Mouse (Mus musculus) heart, embryonic 12.5 days (tissue): Measurements from ENCODE around the gene Olfr313. TPM values are rescaled to one million over a fixed set of nuclear protein-coding genes. Genes with fewer than 3 reads are reported as not detected.

Experiments
- ATAC-seq: fragments of 200-750 bp; cut with Nextera tagmentation; 2 replicates; pipeline ENCODE4 v1.8.0; 2017; ENCODE audit warnings: moderate TSS enrichment, moderate library complexity; ENCODE audit not compliant: insufficient number of reproducible peaks, low FRiP score
- H3K27ac ChIP-seq: fragments of 300-500 bp; sonication (generic); 2 replicates; pipeline ENCODE4 v1.5.1; 2016; ENCODE audit warnings: mild to moderate bottlenecking, moderate library complexity; ENCODE audit not compliant: poor library complexity, severe bottlenecking
- H3K27me3 ChIP-seq: fragments of 300-500 bp; sonication (generic); replicated peaks from 2 replicates; pipeline ENCODE4 v1.6.1; 2016; ENCODE audit warnings: mild to moderate bottlenecking, moderate library complexity
- H3K36me3 ChIP-seq: fragments of 300-500 bp; sonication (generic); 2 replicates; pipeline ENCODE4 v1.6.1; 2016; ENCODE audit warnings: mild to moderate bottlenecking, moderate library complexity
- H3K4me1 ChIP-seq: fragments of 300-500 bp; sonication (generic); replicated peaks from 2 replicates; pipeline ENCODE4 v1.6.1; 2016; ENCODE audit warnings: mild to moderate bottlenecking
- H3K4me2 ChIP-seq: fragments of 300-500 bp; sonication (generic); 2 replicates; pipeline ENCODE4 v1.6.1; 2016; ENCODE audit warnings: mild to moderate bottlenecking, moderate library complexity
- H3K4me3 ChIP-seq: fragments of 300-500 bp; sonication (generic); 2 replicates; pipeline ENCODE4 v1.5.1; 2016; ENCODE audit warnings: mild to moderate bottlenecking
- H3K9ac ChIP-seq: fragments of 300-500 bp; sonication (generic); 2 replicates; pipeline ENCODE4 v1.6.1; 2016; ENCODE audit warnings: mild to moderate bottlenecking, moderate library complexity
- H3K9me3 ChIP-seq: fragments of 300-500 bp; sonication (generic); replicated peaks from 2 replicates; pipeline ENCODE4 v1.6.1; 2016; ENCODE audit warnings: mild to moderate bottlenecking, moderate library complexity
- WGBS: fragments of 180-500 bp; shearing (Covaris S2); methylation state at CpG from one replicate; pipeline ENCODE4 v1.1.7; 2016; 5-methylcytosine and 5-hydroxymethylcytosine counted together
- polyA plus RNA-seq: library from polyadenylated mRNA; unstranded; fragments of >200 nt; fragmentation: Nextera tagmentation; extraction: Ambion mirVana; gene quantifications from 2 replicates; pipeline ENCODE4 v1.2.1, GENCODE M21; 2016

Gene Olfr313
- polyA plus RNA-seq, 1 experiment from 2014 or later = not detected

DNA sequence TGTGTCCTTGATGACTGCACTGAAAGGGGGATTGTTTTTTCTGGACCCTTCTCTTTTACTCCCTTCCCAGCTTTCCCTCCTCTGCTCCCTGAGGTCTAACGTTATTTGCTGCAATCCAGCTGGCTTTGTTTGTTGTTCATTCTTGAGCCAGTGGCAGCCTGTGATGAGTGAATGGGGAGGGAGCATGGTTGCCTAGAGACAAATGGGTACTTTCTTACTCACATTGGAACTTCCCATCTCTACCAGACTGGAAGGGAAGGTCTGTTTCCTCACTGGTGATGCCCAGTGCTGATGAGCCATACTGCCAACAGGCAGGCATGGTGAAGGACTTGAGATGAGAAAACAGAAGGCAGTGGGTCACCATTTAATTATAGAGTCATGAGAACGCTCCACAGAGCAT lies 34.9 kb downstream of the Olfr313 start:
- peaks cover 33% of the 10 kb centered on the region for H3K36me3 ChIP-seq

DNA sequence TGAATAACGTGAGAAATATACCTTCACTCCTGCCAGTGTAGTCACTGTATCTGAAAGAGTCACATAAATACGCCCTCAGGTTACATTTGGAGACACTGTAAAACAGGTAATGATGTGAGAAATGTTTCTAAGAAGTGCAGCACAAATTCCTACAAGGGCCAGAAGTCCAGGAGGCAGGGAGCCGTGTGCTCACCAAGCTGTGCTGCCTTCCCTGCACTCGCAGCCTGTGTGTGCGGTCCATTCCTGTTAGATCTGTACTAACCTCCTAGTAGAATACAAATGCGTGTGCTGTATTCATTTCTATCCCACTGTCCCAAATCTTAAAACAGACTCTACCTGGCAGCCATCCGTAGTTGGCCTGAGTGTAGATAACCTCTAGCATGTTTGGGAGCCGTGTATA lies 45.9 kb downstream of the Olfr313 start:
- no peak for ATAC-seq
- no peak overlapping the region for H3K4me2 ChIP-seq
- no peaks in the 10 kb centered on the region for H3K4me1 ChIP-seq
- 88% methylated on average over 8 of the region's 8 CpGs for WGBS
- no peaks in the 10 kb centered on the region for H3K27me3 ChIP-seq
- no peak overlapping the region for H3K9ac ChIP-seq
- H3K27ac ChIP-seq = no peak overlapping the region
- peaks cover 52% of the 10 kb centered on the region for H3K36me3 ChIP-seq
- H3K4me3 ChIP-seq = no peak overlapping the region
- H3K9me3 ChIP-seq = peaks cover 43% of the 10 kb centered on the region

More for the DNA sequence above, 34.9 kb downstream of the Olfr313 start:
- no peak overlapping the region for H3K9ac ChIP-seq
- 73% methylated on average over 2 of the region's 2 CpGs for WGBS
- no peak overlapping the region for H3K4me2 ChIP-seq
- H3K4me1 ChIP-seq = peaks cover 7% of the 10 kb centered on the region
- H3K9me3 ChIP-seq = 0 out of 2 replicates have a peak, but pooled peaks cover 3% of the 10 kb centered on the region
- ATAC-seq = no peak
- no peak overlapping the region for H3K27ac ChIP-seq
- H3K4me3 ChIP-seq = no peak overlapping the region
- no peaks in the 10 kb centered on the region for H3K27me3 ChIP-seq

DNA sequence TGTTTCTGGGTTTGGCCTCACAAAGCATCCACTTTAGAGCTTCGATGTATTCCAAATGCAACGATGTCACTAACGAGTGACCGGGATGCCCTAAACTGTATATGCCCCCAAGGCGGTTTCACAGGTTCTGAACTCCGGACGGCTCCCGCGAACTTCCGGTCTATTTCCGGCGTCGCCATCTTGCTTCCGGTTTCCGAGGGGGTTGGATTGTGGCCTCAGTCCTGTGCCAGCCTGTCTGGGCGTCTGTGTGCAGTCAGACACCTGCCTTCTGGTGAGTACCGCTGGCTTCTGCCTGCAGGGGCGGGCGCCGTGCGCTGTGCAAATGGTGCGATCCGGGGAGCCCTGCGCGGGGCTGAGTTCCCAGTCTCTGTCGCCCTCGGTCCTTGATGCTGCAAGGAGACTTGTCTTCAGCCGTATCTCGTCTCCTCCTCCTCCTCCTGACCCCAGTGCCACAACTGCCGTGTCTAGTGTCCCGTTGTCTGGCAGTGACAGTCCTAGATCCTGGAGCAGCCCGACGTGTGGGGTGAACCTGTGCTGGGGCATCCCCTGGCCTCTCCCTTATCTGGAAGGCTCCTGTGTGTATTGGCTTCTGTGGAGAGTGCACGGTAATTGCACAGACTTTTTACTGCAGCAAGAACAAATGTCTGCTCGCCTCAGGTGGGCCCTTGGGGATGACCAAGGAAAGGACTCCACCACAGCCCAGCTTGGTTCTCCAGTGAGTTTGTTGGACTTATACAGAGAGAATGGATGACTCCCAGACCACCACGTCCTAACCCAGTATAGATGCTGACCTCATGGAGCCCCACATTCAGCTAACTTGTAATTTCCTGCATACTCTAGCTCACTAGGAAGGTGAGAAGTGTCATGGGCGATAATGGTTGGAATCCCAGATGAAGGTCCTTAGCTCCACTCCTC lies 52.5 kb downstream of the Olfr313 start, which contains the start of gene 2810021J22Rik:
TSS of gene 2810021J22Rik (plus strand) at position 178 of the 915 bp plus-strand sequence.
- Histone ChIP-seq H3K9ac (peak within 1 kb of the TSS; percentile 78), H3K4me1 (peaks cover 11% of the 10 kb centered on the region), H3K9me3 (0 out of 2 replicates have a peak, but pooled peaks cover 3% of the 10 kb centered on the region), H3K27ac (peak within 1 kb of the TSS; percentile 80), H3K4me3 (peak within 1 kb of the TSS; percentile 79), H3K4me2 (peak within 1 kb of the TSS; percentile 90), H3K27me3 (no peaks in the 10 kb centered on the region), H3K36me3 (peaks cover 22% of the 10 kb centered on the region)
- WGBS = 3% methylated on average over 37 of the region's 37 CpGs
- peak; percentile 88 for ATAC-seq

DNA sequence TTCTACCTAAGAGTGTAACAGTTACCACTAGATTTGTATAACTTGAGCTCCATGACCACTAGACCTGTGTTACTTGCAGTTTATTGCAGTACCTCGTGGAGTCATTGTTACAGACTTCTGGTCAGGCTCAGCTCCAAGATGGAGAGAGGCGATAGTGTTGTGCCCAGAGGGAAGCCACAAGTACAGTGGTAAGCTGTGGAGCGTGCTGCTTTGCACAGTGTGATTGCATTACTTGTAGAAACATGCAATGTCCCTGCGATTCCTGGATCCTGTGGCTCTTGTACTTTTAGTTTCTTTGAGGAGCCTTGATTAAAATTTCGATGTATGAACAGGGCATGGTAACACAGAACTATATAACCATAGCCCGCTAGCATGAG lies 53.1 kb downstream of the Olfr313 start:
- Histone ChIP-seq H3K27me3 (no peaks in the 10 kb centered on the region), H3K9ac (peak overlapping the region; percentile 78; the same call in 1 of the 2 replicates), H3K4me3 (peak overlapping the region; percentile 79), H3K4me1 (peaks cover 11% of the 10 kb centered on the region), H3K36me3 (peaks cover 22% of the 10 kb centered on the region), H3K9me3 (0 out of 2 replicates have a peak, but pooled peaks cover 3% of the 10 kb centered on the region), H3K4me2 (peak overlapping the region; percentile 90), H3K27ac (no peak overlapping the region)
- ATAC-seq = no peak
- WGBS = 86% methylated on average over 6 of the region's 6 CpGs

Other genes with a start within 250 kb of the Olfr313 start
- gene Olfr224, start 244.4 kb upstream of the Olfr313 start, polyA plus RNA-seq = not detected in 2 replicates
- not detected in 2 replicates for gene Olfr325, start 237.3 kb upstream of the Olfr313 start, polyA plus RNA-seq
- not detected in 2 replicates for gene Olfr324, start 219.9 kb upstream of the Olfr313 start, polyA plus RNA-seq
- gene 2210407C18Rik, start 198.9 kb upstream of the Olfr313 start, polyA plus RNA-seq = not detected in 2 replicates
- not detected in 2 replicates for gene Olfr323, start 184.5 kb upstream of the Olfr313 start, polyA plus RNA-seq
- gene Trim58, start 174.5 kb upstream of the Olfr313 start, polyA plus RNA-seq = 1.5 and 2.0 TPM in 2 replicates
- gene Olfr322, start 156.2 kb upstream of the Olfr313 start, polyA plus RNA-seq = not detected in 2 replicates
- not detected in 2 replicates for gene Olfr320, start 133.9 kb upstream of the Olfr313 start, polyA plus RNA-seq
- not detected in 2 replicates for gene Olfr319, start 115.8 kb upstream of the Olfr313 start, polyA plus RNA-seq
- not detected in 2 replicates for gene Olfr318, start 91.0 kb upstream of the Olfr313 start, polyA plus RNA-seq
- not detected in 2 replicates for gene Olfr317, start 75.8 kb upstream of the Olfr313 start, polyA plus RNA-seq
- not detected in 2 replicates for gene Olfr316, start 62.3 kb upstream of the Olfr313 start, polyA plus RNA-seq
- not detected in 2 replicates for gene Olfr315, start 41.8 kb upstream of the Olfr313 start, polyA plus RNA-seq
- 0.10 TPM in 1 of 2 replicates, not detected in the other for gene Olfr314, start 32.0 kb upstream of the Olfr313 start, polyA plus RNA-seq
- gene Fam183b, start 13.0 kb upstream of the Olfr313 start, polyA plus RNA-seq = 0.65 and 1.1 TPM in 2 replicates
- 0.10 and 0.12 TPM in 2 replicates for gene Olfr312, start 14.2 kb downstream of the Olfr313 start, polyA plus RNA-seq
- gene Olfr311, start 24.3 kb downstream of the Olfr313 start, polyA plus RNA-seq = not detected in 2 replicates
- 4.6 and 5.4 TPM in 2 replicates for gene Gm12258, start 32.2 kb downstream of the Olfr313 start, polyA plus RNA-seq
- 3.6 and 4.8 TPM in 2 replicates for gene 2810021J22Rik, start 52.2 kb downstream of the Olfr313 start, polyA plus RNA-seq
- gene Zfp39, start 89.2 kb downstream of the Olfr313 start, polyA plus RNA-seq = 4.4 and 5.1 TPM in 2 replicates
- gene Btnl10, start 102.9 kb downstream of the Olfr313 start, polyA plus RNA-seq = 0.11 and 0.13 TPM in 2 replicates
- gene Rnf187, start 123.9 kb downstream of the Olfr313 start, polyA plus RNA-seq = 208 and 213 TPM in 2 replicates
- 8.5 and 11.6 TPM in 2 replicates for gene Hist3h2ba, start 133.9 kb downstream of the Olfr313 start, polyA plus RNA-seq
- 26.5 and 28.4 TPM in 2 replicates for gene Hist3h2a, start 139.7 kb downstream of the Olfr313 start, polyA plus RNA-seq
- gene Trim17, start 139.7 kb downstream of the Olfr313 start, polyA plus RNA-seq = 1.1 and 1.5 TPM in 2 replicates
- 27.6 and 30.8 TPM in 2 replicates for gene Trim11, start 163.1 kb downstream of the Olfr313 start, polyA plus RNA-seq